Mouse (Mus musculus) lung, adult 2 months (tissue): Measurements from ENCODE around the gene Phf20. TPM values are rescaled to one million over a fixed set of nuclear protein-coding genes. Genes with fewer than 3 reads are reported as not detected.

ENCODE experiments used
- DNase-seq: peaks from one replicate; pipeline ENCODE4 v3.0.0; 2022
- H3K4me1 ChIP-seq: fragments of 200-500 bp; 2 replicates; pipeline ENCODE4 v1.6.1; 2011; ENCODE audit warnings: low read length; ENCODE audit not compliant: control insufficient read depth, insufficient read depth
- H3K4me3 ChIP-seq: fragments of 200-500 bp; replicated peaks from 2 replicates; pipeline ENCODE3; 2011; ENCODE audit warnings: low read depth, mild to moderate bottlenecking, control low read depth, low read length; ENCODE audit errors: extremely low read depth
- CTCF ChIP-seq: fragments of 200-500 bp; IDR thresholded peaks from 2 replicates; pipeline ENCODE4 v1.5.1; 2011; ENCODE audit warnings: mild to moderate bottlenecking, low read length, control low read depth; ENCODE audit not compliant: insufficient read depth
- POLR2A ChIP-seq: fragments of 200-500 bp; IDR thresholded peaks from 2 replicates; pipeline ENCODE4 v1.6.1; 2011; ENCODE audit warnings: low read depth, mild to moderate bottlenecking, control low read depth, low read length, borderline replicate concordance; ENCODE audit errors: extremely low read depth
- WGBS: fragments of 180-500 bp; shearing (Covaris S2); methylation state at CpG from one replicate; pipeline ENCODE4 v1.1.7; 2018; 5-methylcytosine and 5-hydroxymethylcytosine counted together
- polyA plus RNA-seq: library from polyadenylated mRNA; depleted of rRNA; stranded (reverse); fragments of >200 nt; gene quantifications from 2 replicates; pipeline ENCODE4 v1.2.3, GENCODE M21; 2012

Gene Phf20
- polyA plus RNA-seq, 1 experiment = 19.9 TPM

DNA sequence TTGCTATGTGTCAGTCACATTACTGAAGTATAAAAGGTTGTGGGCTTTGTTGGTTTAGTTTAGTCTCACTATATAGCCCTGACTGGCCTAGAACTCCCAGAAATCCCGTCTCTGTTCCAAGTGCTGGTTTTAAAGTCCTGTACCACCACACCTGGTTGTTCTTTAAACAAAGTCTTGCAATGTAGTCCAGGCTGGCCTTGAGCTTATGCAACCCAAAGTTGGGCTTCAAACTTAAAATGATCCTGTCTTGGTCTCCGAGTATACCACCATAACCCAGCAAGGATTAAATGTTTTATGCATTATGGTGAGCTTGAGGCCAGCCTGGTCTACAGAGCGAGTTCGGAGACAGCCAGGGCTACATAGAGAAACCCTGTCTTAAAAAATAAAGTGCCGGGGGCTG is 113.7 kb downstream of the Phf20 start:
- Histone ChIP-seq H3K4me3 (no peak overlapping the region), H3K4me1 (peaks cover 6% of the 10 kb centered on the region; the same call in 1 of the 2 replicates)
- no peak for DNase-seq
- 97% methylated on average over 5 of the region's 5 CpGs for WGBS
- TF ChIP-seq CTCF = no peak

DNA sequence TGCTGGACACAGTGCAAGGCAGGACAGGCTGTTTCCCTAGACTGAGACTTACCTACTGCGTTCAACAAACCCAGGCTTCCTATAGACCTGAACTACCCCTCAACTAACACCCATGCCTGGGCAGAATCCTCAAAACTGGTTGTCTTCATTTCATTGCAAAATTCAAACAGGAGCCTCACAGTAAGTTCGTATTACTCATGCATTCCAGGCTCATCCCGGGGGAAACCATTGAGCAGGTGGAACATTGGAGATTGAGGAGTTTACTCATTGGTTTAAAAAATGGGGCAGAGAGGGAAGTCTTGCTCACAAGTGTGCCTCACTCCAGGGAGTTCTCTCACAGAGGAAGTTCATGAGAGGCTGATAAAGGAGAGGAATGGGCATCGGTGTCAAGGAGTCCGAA is 114.2 kb downstream of the Phf20 start:
- TF ChIP-seq CTCF (no peak), POLR2A (no peak)
- DNase-seq = no peak
- 90% methylated on average over 5 of the region's 5 CpGs for WGBS
- Histone ChIP-seq H3K4me3 (no peak overlapping the region), H3K4me1 (peaks cover 6% of the 10 kb centered on the region; the same call in 1 of the 2 replicates)

DNA sequence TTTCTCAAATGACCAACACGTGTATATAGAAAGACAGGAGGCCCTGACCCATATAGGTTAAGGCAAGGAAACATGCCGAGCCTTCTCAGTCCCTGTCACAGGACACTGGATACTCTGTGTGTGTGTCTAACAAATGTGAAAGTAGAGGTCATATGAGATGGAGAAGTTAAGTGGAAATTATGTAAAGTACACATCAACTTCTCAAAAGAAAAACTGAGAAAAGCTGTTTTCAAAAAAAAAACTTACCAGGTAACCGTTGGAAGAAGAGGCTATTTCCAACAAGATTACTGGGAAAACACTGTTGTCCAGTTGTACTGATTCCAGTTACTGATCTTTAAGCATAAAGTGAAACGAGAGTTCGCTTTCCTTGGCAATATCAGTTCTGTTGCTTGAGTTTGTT is 114.7 kb downstream of the Phf20 start:
- H3K4me3 ChIP-seq = no peak overlapping the region
- 89% methylated on average over 5 of the region's 5 CpGs for WGBS
- no peak for DNase-seq
- peaks cover 6% of the 10 kb centered on the region; the same call in 1 of the 2 replicates for H3K4me1 ChIP-seq
- TF ChIP-seq POLR2A (no peak), CTCF (no peak)

DNA sequence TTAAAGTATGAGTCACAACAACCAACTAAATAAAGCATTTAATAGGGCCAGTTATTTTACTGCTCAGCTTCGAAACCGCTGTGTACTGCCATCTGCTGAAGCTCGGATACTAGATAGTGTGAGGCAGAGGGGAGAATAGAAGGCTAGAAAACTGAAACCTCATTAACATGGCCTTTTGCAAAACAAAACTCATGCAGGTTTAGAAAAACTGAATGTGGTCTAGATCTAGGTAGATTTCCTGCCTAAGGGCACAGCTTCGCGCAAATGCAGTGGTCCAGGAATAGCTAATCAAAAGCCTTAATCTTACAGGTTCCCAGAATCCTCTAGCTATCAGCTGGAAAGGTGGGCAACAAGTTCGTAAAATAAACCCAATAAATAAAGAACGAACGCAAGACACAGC is 115.2 kb downstream of the Phf20 start:
- no peak for DNase-seq
- 22% methylated on average over 8 of the region's 8 CpGs for WGBS

DNA sequence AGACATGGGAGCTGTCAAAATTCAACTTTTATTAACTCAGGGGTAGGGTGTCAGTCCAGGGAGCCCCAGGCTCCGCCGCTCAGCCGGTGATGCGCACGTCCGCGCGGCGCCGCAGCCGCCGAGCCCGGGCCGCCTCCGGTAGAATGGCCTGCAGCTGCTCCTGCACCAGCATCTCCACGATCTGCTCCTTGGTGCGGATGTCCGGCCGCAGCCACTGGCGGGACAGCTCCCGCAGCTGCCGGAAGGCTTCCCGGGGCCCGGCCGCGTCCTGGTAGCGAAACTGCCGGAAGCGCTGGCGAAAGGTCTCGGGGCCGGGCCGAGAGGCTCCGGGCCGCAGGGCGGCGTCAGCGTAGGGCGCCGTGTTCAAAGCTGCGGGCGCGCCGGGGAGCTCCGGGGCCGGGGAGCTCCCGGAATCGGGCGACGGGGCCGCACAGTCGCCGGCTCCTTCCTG is 115.6 kb downstream of the Phf20 start:
- DNase-seq = peak; percentile 75
- Histone ChIP-seq H3K4me3 (peak overlapping the region; percentile 89), H3K4me1 (peaks cover 6% of the 10 kb centered on the region; the same call in 1 of the 2 replicates)
- TF ChIP-seq CTCF (no peak), POLR2A (0 out of 2 replicates have a peak, but pooled peaks have one; percentile 18)
- WGBS = under 1% methylated on average over 53 of the region's 53 CpGs

More for the DNA sequence above, 115.2 kb downstream of the Phf20 start:
- H3K4me3 ChIP-seq = peak overlapping the region; percentile 89
- peaks cover 6% of the 10 kb centered on the region; the same call in 1 of the 2 replicates for H3K4me1 ChIP-seq
- TF ChIP-seq POLR2A (no peak), CTCF (no peak)

DNA sequence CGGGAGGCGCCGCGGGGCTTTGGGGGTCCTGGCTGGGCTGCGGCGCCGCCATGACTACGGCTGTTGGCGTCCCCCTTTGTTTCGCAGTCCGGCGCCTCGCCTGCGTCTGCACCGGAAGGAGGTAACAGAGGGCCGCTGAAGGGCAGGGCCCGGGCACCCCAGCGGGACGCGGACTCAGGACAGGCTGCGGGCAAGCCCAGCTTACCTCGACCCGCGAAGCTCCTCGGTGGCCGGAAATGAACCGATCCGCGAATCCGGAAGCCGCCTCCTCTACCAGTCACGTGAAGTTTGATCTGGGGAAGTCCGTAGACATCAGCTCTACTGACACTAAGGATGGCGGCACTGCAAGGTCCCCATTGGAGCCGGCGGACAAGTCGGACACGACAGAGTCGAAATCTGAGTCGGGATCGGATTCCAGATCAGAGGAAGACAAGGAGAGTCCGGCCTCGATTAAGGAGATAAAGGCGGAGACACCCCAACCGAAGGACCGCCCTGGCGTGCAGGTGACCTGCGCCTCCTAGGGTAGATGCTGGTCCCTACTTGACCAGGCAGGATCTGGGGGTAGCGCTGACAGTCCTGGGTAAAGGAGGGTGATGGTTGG is 116.1 kb downstream of the Phf20 start, which contains the start of the genes Cnbd2 and Scand1:
Cnbd2 (plus strand) TSS at position 3 of the 601 bp plus-strand sequence.
Scand1 (minus strand) TSS at position 408 of the 601 bp plus-strand sequence.
- TF ChIP-seq CTCF (no peak), POLR2A (peak; percentile 88)
- DNase-seq = peak; percentile 83
- peak within 1 kb of the TSS; percentile 89 for H3K4me3 ChIP-seq
- H3K4me1 ChIP-seq = peaks cover 6% of the 10 kb centered on the region; the same call in 1 of the 2 replicates
- WGBS = under 1% methylated on average over 49 of the region's 49 CpGs

DNA sequence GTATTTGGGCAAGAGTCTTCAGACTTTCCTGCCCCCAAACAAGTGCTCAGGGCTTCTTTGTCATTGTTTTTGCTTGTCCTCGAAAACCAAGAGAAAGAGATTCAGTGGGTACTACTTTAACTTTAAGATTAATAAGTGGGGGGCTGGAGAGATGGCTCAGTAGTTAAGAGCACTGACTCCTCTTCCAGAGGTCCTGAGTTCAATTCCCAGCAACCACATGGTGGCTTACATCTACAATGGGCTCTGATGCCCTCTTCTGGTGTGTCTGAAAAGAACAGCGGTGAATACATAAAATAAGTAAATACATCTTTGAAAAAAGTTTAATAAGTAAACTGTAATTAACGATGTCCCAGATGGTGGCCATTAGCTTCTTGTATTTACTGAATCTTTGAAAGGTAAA is 116.9 kb downstream of the Phf20 start:
- Histone ChIP-seq H3K4me1 (peaks cover 6% of the 10 kb centered on the region; the same call in 1 of the 2 replicates), H3K4me3 (peak overlapping the region; percentile 46)
- 38% methylated on average over 3 of the region's 3 CpGs for WGBS
- no peak for DNase-seq
- TF ChIP-seq CTCF = no peak
- TF ChIP-seq POLR2A = no peak

DNA sequence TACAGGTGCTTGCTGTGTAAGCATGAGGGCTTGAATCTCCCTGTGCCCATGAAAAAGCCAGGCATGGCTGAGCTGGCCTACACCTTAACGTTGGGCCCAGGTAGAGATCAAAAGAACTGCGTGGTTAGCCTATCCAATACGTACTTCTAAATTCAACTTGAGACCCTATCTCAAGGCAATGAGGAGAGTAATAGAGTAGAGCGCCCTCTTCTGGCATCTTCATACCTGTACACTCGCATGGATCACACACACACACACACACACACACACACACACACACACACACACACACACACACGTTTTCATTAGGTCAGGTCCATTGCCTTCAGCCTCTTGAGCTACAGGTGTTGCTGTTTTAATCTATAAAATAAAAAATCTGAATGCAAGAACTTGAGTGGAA is 118.5 kb downstream of the Phf20 start:
- TF ChIP-seq CTCF = no peak
- no peak for TF ChIP-seq POLR2A
- no peak overlapping the region for H3K4me3 ChIP-seq
- peaks cover 6% of the 10 kb centered on the region; the same call in 1 of the 2 replicates for H3K4me1 ChIP-seq
- DNase-seq = no peak
- WGBS = 91% methylated on average over 6 of the region's 6 CpGs

DNA sequence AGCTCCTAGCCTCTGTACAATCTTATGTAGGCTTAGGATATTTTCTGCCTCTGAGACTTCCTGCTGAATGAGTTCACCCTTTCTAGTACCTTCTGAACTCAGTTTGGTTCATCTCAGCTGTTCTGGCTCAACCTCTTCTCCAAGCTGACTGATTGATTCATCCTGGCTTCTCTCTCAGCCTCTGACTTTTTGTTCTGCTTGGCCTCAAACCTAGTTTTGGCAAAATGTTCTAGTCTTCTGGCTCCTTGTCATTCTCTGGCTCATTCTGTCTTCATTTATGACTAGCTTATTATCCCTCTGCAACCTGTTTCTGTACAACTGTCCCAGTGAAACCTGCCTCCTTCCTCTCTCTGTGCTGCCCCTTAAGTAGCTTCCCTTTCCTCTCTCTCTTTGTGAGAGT is 122.2 kb downstream of the Phf20 start:
- no peak overlapping the region for H3K4me3 ChIP-seq
- no peak for DNase-seq
- no peaks in the 10 kb centered on the region for H3K4me1 ChIP-seq
- TF ChIP-seq POLR2A = no peak
- no peak for TF ChIP-seq CTCF

DNA sequence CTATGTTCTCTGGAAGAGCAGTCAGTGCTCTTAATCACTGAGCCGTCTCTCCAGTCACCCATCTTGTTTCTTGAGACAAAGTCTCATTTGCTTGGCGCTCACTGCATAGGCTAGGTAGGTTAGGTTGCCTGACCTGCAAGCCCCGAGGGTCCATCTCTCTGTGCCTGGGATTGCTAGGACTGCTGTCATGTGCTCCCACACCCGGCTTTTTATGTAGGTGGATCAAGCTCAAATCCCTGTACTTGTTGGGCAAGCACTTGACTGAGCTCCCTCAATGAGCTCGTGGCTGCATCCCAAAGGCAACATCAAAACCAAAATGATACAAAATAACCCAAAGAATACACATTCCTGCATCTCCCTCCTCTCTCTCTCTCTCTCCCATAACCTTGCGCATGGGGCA is 125.3 kb downstream of the Phf20 start:
- WGBS = 92% methylated on average over 6 of the region's 6 CpGs

More for the DNA sequence above, 125.3 kb downstream of the Phf20 start:
- no peak for DNase-seq
- Histone ChIP-seq H3K4me3 (no peak overlapping the region), H3K4me1 (peaks cover 7% of the 10 kb centered on the region; the same call in 1 of the 2 replicates)
- TF ChIP-seq POLR2A = no peak
- no peak for TF ChIP-seq CTCF
